Mouse (Mus musculus) spleen, adult 2 months (tissue): ENCODE measurements around the gene S1pr4.

Experiments
- CTCF ChIP-seq: fragments of 200-500 bp; IDR thresholded peaks from 2 replicates; pipeline ENCODE4 v1.5.1; 2011; ENCODE audit warnings: mild to moderate bottlenecking, inconsistent platforms; ENCODE audit not compliant: insufficient read depth, insufficient read length, insufficient replicate concordance; ENCODE audit errors: extremely low read depth
- POLR2A ChIP-seq: fragments of 200-500 bp; IDR thresholded peaks from 2 replicates; pipeline ENCODE4 v1.6.1; 2011; ENCODE audit warnings: low read depth, low read length, inconsistent platforms

GRCm38 (mm10) chr10:81501863-81502262, 1.9 kb upstream of the S1pr4 start:
- TF ChIP-seq CTCF, result no peak
- no peak for TF ChIP-seq POLR2A
